Mouse (Mus musculus): ENCODE measurements around the gene 6030458C11Rik. TPM values are rescaled to one million over a fixed set of nuclear protein-coding genes. Genes with fewer than 3 reads are reported as not detected.

Gene 6030458C11Rik
- total and polyA plus RNA-seq, 2 experiments: 6.0 to 9.8 TPM

- H3K36me3 ChIP-seq (ENCODE audit: control insufficient read depth, insufficient read depth, low read length): no peaks in the 10 kb centered on the region
Observed at GRCm38 (mm10) chr15:12798043-12798442, 26.4 kb downstream of the 6030458C11Rik start.

GRCm38 (mm10) chr15:12795909-12796470 is 28.5 kb downstream of the 6030458C11Rik start:
- no peak for DNase-seq (ENCODE audit: extremely low read depth, low read depth, low spot score)
- WGBS: 68% methylated on average over 13 of the region's 13 CpGs
- no peaks in the 10 kb centered on the region for H3K4me1 ChIP-seq (ENCODE audit: control insufficient read depth, insufficient read depth, low read length)
- H3K27ac ChIP-seq (replicated peaks; ENCODE audit: insufficient read depth, low read depth, low read length): no peak overlapping the region
- H3K79me2 ChIP-seq (ENCODE audit: control insufficient read depth, insufficient read depth, low read length): no peaks in the 10 kb centered on the region
- H3K4me3 ChIP-seq (ENCODE audit: insufficient read depth, low read depth, low read length): no peak overlapping the region
- TF ChIP-seq POLR2A (IDR thresholded peaks at IDR 0.05; ENCODE audit: extremely low read depth, insufficient read depth, low read length) (no peak), CTCF (IDR thresholded peaks at IDR 0.05; ENCODE audit: low read depth, low read length) (no peak)
- no peaks in the 10 kb centered on the region for H3K36me3 ChIP-seq (ENCODE audit: control insufficient read depth, insufficient read depth, low read length)
- H3K9ac ChIP-seq (ENCODE audit: low read depth, low read length): no peak overlapping the region
- no peaks in the 10 kb centered on the region for H3K27me3 ChIP-seq (ENCODE audit: control insufficient read depth, insufficient read depth, low read length)

More at GRCm38 (mm10) chr15:12798043-12798442, 26.4 kb downstream of the 6030458C11Rik start:
- H3K4me3 ChIP-seq (ENCODE audit: insufficient read depth, low read depth, low read length): no peak overlapping the region
- no peak for DNase-seq (ENCODE audit: extremely low read depth, low read depth, low spot score)
- TF ChIP-seq CTCF (IDR thresholded peaks at IDR 0.05; ENCODE audit: low read depth, low read length): no peak
- TF ChIP-seq POLR2A (IDR thresholded peaks at IDR 0.05; ENCODE audit: extremely low read depth, insufficient read depth, low read length): no peak
- H3K27me3 ChIP-seq (ENCODE audit: control insufficient read depth, insufficient read depth, low read length): no peaks in the 10 kb centered on the region
- H3K4me1 ChIP-seq (ENCODE audit: control insufficient read depth, insufficient read depth, low read length): no peaks in the 10 kb centered on the region
- no peaks in the 10 kb centered on the region for H3K79me2 ChIP-seq (ENCODE audit: control insufficient read depth, insufficient read depth, low read length)
- 75% methylated on average over 6 of the region's 6 CpGs for WGBS
- no peak overlapping the region for H3K27ac ChIP-seq (replicated peaks; ENCODE audit: insufficient read depth, low read depth, low read length)
- H3K9ac ChIP-seq (ENCODE audit: low read depth, low read length): no peak overlapping the region

- TF ChIP-seq CTCF (IDR thresholded peaks at IDR 0.05; ENCODE audit: low read depth, low read length) (peak; percentile 53), POLR2A (IDR thresholded peaks at IDR 0.05; ENCODE audit: extremely low read depth, insufficient read depth, low read length) (no peak)
- Histone ChIP-seq H3K36me3 (ENCODE audit: control insufficient read depth, insufficient read depth, low read length) (no peaks in the 10 kb centered on the region), H3K4me1 (ENCODE audit: control insufficient read depth, insufficient read depth, low read length) (no peaks in the 10 kb centered on the region)
Observed at GRCm38 (mm10) chr15:12795457-12795894, 29.0 kb downstream of the 6030458C11Rik start.

GRCm38 (mm10) chr15:12794311-12794710 is 30.1 kb downstream of the 6030458C11Rik start:
- no peaks in the 10 kb centered on the region for H3K36me3 ChIP-seq (ENCODE audit: control insufficient read depth, insufficient read depth, low read length)
- H3K79me2 ChIP-seq (ENCODE audit: control insufficient read depth, insufficient read depth, low read length): no peaks in the 10 kb centered on the region
- no peaks in the 10 kb centered on the region for H3K27me3 ChIP-seq (ENCODE audit: control insufficient read depth, insufficient read depth, low read length)
- no peak overlapping the region for H3K4me3 ChIP-seq (ENCODE audit: insufficient read depth, low read depth, low read length)
- no peak for DNase-seq (ENCODE audit: extremely low read depth, low read depth, low spot score)
- no peak for TF ChIP-seq CTCF (IDR thresholded peaks at IDR 0.05; ENCODE audit: low read depth, low read length)
- TF ChIP-seq POLR2A (IDR thresholded peaks at IDR 0.05; ENCODE audit: extremely low read depth, insufficient read depth, low read length): no peak
- no peaks in the 10 kb centered on the region for H3K4me1 ChIP-seq (ENCODE audit: control insufficient read depth, insufficient read depth, low read length)
- 86% methylated on average over 6 of the region's 6 CpGs for WGBS
- H3K9ac ChIP-seq (ENCODE audit: low read depth, low read length): no peak overlapping the region
- no peak overlapping the region for H3K27ac ChIP-seq (replicated peaks; ENCODE audit: insufficient read depth, low read depth, low read length)

More at GRCm38 (mm10) chr15:12795457-12795894, 29.0 kb downstream of the 6030458C11Rik start:
- no peak overlapping the region for H3K9ac ChIP-seq (ENCODE audit: low read depth, low read length)
- DNase-seq (ENCODE audit: extremely low read depth, low read depth, low spot score): peak; percentile 79
- no peak overlapping the region for H3K27ac ChIP-seq (replicated peaks; ENCODE audit: insufficient read depth, low read depth, low read length)
- 2% methylated on average over 2 of the region's 2 CpGs for WGBS
- H3K79me2 ChIP-seq (ENCODE audit: control insufficient read depth, insufficient read depth, low read length): no peaks in the 10 kb centered on the region
- H3K27me3 ChIP-seq (ENCODE audit: control insufficient read depth, insufficient read depth, low read length): no peaks in the 10 kb centered on the region
- no peak overlapping the region for H3K4me3 ChIP-seq (ENCODE audit: insufficient read depth, low read depth, low read length)

GRCm38 (mm10) chr15:12789406-12789867 is 35.0 kb downstream of the 6030458C11Rik start:
- no peaks in the 10 kb centered on the region for H3K4me1 ChIP-seq (ENCODE audit: control insufficient read depth, insufficient read depth, low read length)
- WGBS: 18% methylated on average over 10 of the region's 10 CpGs

GRCm38 (mm10) chr15:12788536-12788935 is 35.9 kb downstream of the 6030458C11Rik start:
- 89% methylated on average over 5 of the region's 5 CpGs for WGBS
- Histone ChIP-seq H3K4me1 (ENCODE audit: control insufficient read depth, insufficient read depth, low read length) (no peaks in the 10 kb centered on the region), H3K27ac (replicated peaks; ENCODE audit: insufficient read depth, low read depth, low read length) (no peak overlapping the region), H3K27me3 (ENCODE audit: control insufficient read depth, insufficient read depth, low read length) (no peaks in the 10 kb centered on the region), H3K4me3 (ENCODE audit: insufficient read depth, low read depth, low read length) (no peak overlapping the region), H3K79me2 (ENCODE audit: control insufficient read depth, insufficient read depth, low read length) (no peaks in the 10 kb centered on the region), H3K36me3 (ENCODE audit: control insufficient read depth, insufficient read depth, low read length) (no peaks in the 10 kb centered on the region), H3K9ac (ENCODE audit: low read depth, low read length) (no peak overlapping the region)
- TF ChIP-seq CTCF (IDR thresholded peaks at IDR 0.05; ENCODE audit: low read depth, low read length) (no peak), POLR2A (IDR thresholded peaks at IDR 0.05; ENCODE audit: extremely low read depth, insufficient read depth, low read length) (no peak)
- no peak for DNase-seq (ENCODE audit: extremely low read depth, low read depth, low spot score)

More at GRCm38 (mm10) chr15:12789406-12789867, 35.0 kb downstream of the 6030458C11Rik start:
- no peak overlapping the region for H3K27ac ChIP-seq (replicated peaks; ENCODE audit: insufficient read depth, low read depth, low read length)
- H3K9ac ChIP-seq (ENCODE audit: low read depth, low read length): no peak overlapping the region
- TF ChIP-seq CTCF (IDR thresholded peaks at IDR 0.05; ENCODE audit: low read depth, low read length) (no peak), POLR2A (IDR thresholded peaks at IDR 0.05; ENCODE audit: extremely low read depth, insufficient read depth, low read length) (no peak)
- H3K79me2 ChIP-seq (ENCODE audit: control insufficient read depth, insufficient read depth, low read length): no peaks in the 10 kb centered on the region
- no peak for DNase-seq (ENCODE audit: extremely low read depth, low read depth, low spot score)
- H3K27me3 ChIP-seq (ENCODE audit: control insufficient read depth, insufficient read depth, low read length): no peaks in the 10 kb centered on the region
- H3K4me3 ChIP-seq (ENCODE audit: insufficient read depth, low read depth, low read length): no peak overlapping the region
- H3K36me3 ChIP-seq (ENCODE audit: control insufficient read depth, insufficient read depth, low read length): no peaks in the 10 kb centered on the region

All from liver, adult 2 months (tissue).